Mouse (Mus musculus) yolk sac, embryonic 10.5 days (tissue): ENCODE data around the gene Ms4a10.

ENCODE experiments used
- DNase-seq: peaks from one replicate; pipeline ENCODE4 v3.0.0-alpha.2; 2017; ENCODE audit warnings: low spot score

The Ms4a10 gene

GRCm38 (mm10) chr19:10959085-10959977 is 15.1 kb downstream of the Ms4a10 start:
- DNase-seq, result peak; percentile 48

DNA sequence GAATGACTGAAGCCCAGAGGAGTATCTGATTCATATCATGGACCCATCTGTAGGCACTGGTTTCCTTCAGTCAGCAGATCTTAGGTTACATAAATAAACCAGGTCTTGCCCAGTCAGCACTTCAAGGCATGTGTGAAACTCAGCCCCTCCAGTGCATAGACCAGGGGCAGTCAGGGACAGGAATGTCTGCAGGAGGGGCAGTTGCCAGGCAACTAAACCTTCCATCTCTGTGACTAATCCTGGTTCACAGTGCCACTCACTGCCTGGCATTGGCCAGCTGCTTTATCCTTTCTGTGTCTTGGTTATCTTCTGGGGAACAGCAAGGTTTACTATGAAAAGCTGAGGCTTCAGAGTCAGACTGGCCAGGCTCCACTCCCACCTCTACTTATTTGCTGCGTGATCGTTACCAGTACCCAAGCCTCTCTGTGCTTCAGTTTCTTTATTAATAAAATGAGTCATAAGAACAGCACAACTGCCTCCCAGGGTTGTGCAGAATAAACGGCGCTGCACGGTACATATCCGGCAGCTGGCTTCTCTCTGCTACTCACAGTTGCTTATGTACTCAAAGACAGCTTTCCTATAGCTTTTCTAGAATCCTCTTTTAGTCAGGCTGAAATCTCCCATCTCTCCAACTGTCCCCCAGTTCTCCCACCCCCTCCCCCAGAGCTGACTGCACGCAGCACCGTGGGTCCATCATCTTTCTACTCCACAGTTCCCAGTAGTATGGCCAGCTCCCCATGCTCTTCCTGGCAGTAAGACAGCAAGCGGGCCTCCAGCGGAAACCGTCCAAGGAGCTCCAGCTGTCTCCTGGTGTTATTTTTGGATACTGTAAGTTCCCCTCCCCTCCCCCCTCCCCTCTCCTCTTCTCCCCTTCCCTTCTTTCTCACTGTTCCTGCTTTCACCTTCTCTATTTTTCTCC is 22.2 kb downstream of the Ms4a10 start:
- DNase-seq, result peak; percentile 77

DNA sequence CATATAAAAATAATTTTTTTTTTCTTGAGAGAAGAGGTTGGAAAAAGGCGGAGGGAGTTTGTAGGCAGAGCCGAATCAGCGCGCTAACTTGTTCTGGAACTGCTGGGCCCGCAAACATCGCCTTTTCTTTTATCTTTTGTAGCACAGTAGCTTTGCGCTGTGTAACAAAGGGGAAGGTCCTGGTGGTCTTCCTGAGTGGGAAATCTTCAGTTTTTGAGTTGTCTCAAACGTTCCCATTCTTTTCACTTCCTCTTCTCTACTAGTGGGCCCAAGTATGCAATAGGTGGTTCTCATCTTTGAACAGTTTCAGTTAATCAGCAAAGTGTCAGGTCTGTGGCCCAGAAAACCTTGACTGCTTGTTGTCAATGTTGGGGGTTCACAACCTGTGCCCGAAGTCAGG is 24.9 kb downstream of the Ms4a10 start:
- DNase-seq, result no peak

- peak; percentile 95 for DNase-seq
Measured at GRCm38 (mm10) chr19:10949112-10949511, 25.4 kb downstream of the Ms4a10 start, which contains the start of gene Ccdc86. Ccdc86 (minus strand) TSS chr19:10949266.

DNA sequence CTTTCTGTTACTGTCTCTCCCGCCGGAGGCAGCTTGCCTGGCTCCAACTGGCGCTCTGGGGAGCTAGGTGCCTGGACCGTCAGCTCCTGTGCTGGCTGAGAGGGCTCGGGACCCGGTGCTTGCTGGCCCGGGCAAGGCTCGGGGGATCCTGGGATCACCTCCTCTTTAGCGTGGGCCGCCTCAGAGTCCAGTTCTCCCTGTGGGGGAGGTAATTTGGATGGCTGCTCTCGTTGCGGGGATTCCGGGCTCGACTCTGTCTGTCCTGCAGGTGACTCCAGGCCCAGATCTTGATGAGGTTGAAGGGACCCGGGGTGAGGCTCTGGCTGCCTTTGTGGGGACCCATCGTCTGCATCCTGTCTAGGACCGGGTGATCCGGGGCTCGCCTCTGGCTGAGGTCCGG is 26.1 kb downstream of the Ms4a10 start:
- DNase-seq, result no peak

GRCm38 (mm10) chr19:10947219-10947618 is 27.3 kb downstream of the Ms4a10 start:
- no peak for DNase-seq

DNA sequence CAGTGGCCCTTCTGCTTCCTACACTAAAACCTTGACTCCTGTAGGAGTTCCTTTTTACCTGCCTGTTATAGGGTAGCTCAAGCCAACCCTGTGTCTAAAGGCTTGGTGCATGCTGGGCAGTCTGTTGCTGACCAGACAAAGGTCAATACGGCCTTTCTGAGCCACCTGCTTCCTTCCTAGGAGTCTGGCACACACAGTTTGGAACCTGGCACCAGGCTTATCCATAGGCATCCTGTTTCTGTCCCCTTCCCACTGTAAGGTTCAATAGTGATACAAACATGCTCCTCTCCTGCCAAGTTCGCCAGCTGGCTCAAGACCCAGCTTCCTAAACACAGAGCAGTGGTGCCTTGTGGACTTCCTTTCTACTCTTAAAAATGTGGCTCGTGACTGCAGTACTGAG is 28.0 kb downstream of the Ms4a10 start:
- DNase-seq, result no peak

DNA sequence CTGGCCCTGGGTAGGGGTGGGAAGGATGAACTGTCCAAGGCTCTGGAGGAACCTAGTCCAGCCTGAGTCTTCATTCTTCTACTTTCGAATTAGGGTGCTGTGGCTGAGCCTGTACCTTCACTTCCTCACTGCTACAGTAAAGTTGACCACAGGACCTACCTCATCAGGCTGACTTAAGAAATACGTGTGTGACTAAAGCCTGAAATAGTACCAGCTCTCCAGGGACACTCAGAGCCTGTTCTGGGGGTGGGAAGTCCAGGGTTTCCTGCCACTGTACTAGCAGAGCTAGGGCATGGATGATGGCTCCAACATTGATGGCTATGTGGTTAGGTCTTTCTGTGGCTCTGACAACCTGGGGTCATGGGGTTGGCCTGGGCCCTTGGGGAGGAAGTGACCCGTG is 30.5 kb downstream of the Ms4a10 start:
- no peak for DNase-seq

DNA sequence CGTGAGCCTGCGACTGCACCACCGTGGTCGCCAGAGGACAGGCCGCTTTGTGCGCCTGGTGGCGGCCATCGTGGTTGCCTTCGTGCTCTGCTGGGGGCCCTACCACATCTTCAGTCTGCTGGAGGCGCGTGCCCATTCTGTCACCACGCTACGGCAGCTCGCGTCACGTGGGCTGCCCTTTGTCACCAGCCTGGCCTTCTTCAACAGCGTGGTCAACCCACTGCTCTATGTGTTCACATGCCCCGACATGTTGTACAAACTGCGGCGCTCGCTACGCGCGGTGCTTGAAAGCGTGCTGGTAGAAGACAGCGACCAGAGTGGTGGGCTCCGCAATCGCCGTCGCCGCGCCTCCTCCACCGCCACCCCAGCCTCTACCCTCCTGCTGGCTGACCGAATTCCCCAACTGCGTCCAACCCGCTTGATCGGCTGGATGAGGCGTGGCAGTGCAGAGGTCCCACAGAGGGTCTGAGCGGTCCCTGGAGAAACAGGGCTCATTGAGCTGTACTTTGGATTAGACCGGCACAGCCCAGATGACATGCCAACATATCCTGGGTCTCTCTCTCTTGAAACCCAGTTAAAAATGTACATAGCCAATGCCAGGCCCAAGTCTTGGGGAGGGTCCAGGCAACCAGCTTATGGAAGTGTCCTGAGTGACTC is 33.5 kb downstream of the Ms4a10 start:
- peak; percentile 50 for DNase-seq

DNA sequence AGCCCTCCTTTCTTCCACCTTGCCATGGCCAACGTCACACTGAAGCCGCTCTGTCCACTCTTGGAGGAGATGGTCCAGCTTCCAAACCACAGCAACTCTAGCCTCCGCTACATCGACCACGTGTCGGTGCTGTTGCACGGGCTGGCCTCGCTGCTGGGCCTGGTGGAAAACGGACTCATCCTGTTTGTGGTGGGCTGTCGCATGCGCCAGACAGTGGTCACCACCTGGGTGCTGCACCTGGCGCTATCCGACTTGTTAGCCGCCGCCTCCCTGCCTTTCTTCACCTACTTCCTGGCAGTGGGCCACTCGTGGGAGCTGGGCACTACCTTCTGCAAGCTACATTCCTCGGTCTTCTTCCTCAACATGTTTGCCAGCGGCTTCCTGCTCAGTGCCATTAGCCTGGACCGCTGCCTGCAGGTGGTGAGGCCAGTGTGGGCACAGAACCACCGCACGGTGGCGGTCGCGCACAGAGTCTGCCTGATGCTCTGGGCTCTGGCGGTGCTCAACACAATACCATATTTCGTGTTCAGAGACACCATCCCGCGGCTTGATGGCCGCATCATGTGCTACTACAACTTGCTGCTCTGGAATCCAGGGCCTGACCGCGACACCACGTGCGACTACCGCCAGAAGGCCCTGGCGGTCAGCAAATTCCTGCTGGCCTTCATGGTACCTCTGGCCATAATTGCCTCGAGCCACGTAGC is 34.2 kb downstream of the Ms4a10 start:
- peak; percentile 63 for DNase-seq

DNA sequence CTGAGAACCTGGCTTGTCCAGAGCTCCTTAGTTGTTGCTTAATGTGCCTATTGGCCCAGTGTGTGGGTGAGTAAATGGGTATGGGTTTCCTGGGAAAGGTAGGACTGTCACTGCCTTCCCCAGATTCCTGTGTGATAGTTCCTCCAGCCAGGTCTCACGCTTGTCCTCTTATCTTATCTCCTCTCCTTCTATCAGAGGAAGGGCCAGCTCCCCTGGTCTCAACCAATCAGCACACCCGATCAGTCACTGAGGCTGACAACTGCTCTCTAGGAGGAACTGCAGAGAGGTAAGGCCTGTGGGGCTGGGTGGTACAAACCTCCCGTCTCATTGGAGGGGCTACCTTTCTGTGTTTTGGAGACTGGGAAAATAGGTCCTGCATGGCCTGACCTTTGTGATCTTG is 35.7 kb downstream of the Ms4a10 start:
- no peak for DNase-seq

DNA sequence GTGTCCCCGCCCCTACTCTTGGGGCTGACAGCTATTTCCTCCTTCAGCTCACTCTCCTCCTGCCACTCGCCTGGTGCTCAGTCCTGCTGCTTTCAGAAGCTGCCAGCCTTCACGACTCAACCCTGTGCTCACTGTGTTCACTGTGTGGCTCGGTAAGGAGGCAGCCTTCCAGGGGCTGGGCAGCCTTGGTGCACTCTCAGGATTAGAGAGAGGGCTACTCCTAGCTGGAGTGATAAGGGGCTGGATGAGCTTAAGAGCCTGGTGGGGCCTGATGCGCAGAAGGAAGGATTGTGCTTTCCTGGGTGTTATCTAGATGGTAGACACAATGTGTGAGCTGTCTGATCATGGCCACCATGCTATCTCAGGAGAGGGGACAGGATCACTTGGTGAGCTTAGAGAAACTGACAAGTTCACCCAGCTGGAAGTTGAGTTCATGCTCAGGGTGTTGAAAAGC is 37.3 kb downstream of the Ms4a10 start, which contains the start of gene Ptgdr2:
Gene Ptgdr2, plus strand, starts transcription at position 51 of the 454 bp plus-strand sequence.
- no peak for DNase-seq

GRCm38 (mm10) chr19:10936077-10936476 is 38.4 kb downstream of the Ms4a10 start:
- DNase-seq, result no peak

DNA sequence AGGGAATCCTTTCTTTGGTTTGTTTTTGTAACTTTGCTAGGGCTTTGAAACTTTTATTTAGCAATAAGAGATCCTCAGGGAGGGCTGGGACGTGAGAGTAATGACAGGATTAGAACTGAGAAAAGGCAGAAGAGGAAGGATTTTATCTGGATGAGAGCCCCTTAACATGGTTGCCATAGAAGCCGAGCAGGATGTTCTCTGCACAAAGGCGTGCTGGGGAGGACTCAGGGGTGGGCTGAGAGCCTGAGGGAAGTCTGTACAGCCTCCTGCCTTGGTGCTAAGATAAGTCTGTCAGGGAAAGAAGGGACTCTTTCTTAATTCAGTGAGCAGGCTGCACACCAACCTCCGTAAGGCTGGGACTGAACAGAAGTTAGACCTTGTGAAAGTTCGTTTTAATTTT is 39.4 kb downstream of the Ms4a10 start:
- DNase-seq, result no peak

DNA sequence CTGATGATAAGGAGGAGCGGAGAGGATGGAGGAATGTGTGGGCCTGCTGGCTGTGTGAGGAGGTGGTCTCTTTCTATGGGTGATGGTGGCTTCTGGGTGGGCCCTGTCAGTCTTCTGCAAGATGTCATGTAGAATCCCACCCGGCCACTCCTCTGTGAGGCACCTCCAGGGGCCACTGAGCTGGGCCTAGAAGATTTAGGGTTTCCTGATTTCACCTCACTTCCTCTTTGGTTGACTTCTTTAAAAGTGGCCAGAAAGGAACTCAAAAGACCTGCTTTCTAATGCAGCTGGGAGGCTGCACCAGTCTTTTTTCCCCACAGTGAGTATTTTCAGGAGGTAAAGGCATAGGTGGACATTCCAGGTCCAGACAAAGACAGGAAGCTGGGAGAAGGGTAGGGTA is 43.8 kb downstream of the Ms4a10 start:
- DNase-seq, result no peak

DNA sequence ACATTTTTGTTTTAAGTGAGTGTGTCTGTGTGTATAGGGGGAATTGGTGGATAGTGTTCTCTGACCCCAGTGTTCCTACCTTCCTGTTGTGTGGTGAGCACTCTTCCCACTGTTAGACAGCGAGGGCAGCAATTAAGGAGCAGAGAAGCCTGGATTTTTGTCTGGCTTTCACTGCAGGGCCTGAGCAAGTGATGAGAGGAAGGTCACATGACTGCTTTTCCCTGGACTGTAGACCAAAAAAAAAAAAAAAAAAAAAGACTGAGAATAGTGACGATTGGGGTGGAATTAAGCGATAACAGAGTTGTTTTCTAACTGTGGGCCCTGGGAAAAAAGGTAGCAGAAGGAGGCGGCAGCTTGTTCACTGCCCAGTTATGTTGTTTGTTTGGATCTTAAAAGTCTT is 47.8 kb downstream of the Ms4a10 start:
- no peak for DNase-seq

DNA sequence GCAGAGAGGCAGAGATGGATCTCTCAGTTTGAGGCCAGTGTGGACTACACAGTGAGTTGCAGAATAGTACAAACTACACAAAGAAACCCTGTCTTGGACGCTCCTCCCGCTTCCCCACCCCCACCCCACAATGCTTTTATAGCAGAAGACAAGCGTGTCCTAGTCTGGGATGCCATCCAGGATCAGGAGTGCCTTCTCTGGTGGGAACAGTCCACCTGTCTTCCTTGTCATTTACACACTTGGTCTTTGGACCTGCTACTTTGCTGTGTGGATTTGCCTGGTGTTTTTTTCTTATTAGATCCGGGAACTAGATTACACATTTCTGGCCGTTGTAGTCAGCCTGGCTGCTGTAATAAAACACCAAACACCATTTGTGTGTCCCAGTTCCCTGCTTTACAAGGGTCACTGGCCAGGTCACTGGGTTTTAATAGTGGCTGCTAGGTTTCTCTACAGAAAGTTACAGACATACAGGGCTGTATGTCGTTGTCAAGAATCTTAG is 48.3 kb downstream of the Ms4a10 start:
- no peak for DNase-seq

DNA sequence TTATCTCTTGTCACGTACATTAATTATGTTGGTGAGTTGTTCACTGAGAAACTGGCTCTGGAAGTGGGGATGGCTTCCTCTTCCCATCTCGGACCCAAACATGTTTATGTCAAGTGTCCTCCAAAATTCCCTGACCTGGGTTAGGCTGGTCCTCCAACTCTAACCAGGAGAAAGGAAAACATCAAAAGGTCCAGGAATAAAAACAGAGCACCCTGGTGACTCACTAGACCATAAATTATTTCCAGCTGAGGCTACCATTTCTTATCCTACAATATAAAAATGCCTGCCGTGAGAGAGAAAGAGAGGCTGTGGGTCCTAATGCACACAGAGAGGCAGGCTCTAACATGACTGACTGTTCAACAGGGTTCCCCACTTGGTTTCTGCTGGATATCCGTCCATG is 50.2 kb downstream of the Ms4a10 start:
- DNase-seq, result no peak

- no peak for DNase-seq
Measured at GRCm38 (mm10) chr19:10921058-10921457, 53.4 kb downstream of the Ms4a10 start.

- no peak for DNase-seq
Measured at GRCm38 (mm10) chr19:10920532-10920931, 53.9 kb downstream of the Ms4a10 start, which contains the start of gene Zp1. Zp1 (minus strand) TSS chr19:10920632.

DNA sequence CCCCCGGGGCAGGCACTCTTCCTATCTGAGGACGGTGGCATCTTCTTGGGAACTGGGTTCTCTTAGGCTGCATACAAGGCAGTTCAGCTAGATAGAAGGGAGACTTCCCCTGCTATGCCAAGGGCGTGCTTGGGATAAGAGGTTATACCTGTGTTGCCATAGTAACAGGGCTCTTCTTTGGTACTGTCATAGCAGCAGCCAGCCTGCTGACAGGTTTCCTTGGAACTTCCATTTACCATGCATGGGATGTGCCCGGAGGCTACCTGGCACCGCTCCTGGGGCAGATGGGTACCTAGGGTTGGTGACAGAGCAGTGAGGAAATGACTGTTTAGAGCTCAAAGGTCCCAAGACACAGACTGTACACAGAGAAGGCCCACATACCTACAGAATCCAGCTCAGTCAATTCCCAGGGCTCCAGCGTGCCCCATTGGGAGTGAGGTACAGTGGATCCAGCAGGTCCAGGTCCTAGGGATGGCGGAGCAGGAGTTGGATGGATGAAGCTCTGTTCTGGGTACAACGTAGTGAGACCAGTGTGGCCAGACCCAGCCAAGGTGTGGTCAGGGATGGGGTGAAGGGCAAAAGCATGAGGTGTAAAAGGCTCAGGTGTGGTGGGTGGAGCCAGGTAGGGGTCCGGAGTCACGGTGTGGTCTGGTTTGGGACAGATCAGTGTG is 56.0 kb downstream of the Ms4a10 start:
- no peak for DNase-seq
